Mouse (Mus musculus) CH12.LX (cell line): ENCODE data around the gene Atp6v0a4. TPM values are rescaled to one million over a fixed set of nuclear protein-coding genes. Genes with fewer than 3 reads are reported as not detected.

Source experiments
- DNase-seq: peaks from one replicate; pipeline ENCODE4 v3.0.0-alpha.2; 2013; ENCODE audit errors: extremely low read depth
- H3K27ac ChIP-seq: 2 replicates; pipeline ENCODE4 v1.5.1; 2012; ENCODE audit warnings: low read depth, mild to moderate bottlenecking, control low read depth, moderate library complexity; ENCODE audit not compliant: insufficient read depth
- H3K27me3 ChIP-seq: replicated peaks from 2 replicates; pipeline ENCODE3; 2012; ENCODE audit warnings: inconsistent platforms
- H3K36me3 ChIP-seq, 2 experiments: replicated peaks in 1 of 2; 2 replicates each; pipeline versions ENCODE3 to v1.6.1; 2012; ENCODE audit warnings: inconsistent platforms in 1 of 2, low read length in 1 of 2, mild to moderate bottlenecking in 1 of 2, mixed read lengths in 1 of 2, moderate library complexity in 1 of 2; ENCODE audit not compliant: control insufficient read depth in 1 of 2, insufficient read depth in 1 of 2
- H3K4me1 ChIP-seq, 2 experiments: 2 replicates each; pipeline ENCODE4 v1.6.1; 2012; ENCODE audit warnings: inconsistent platforms in 1 of 2, moderate library complexity in 1 of 2; ENCODE audit not compliant: insufficient read depth in 2 of 2, control insufficient read depth in 1 of 2
- H3K4me2 ChIP-seq: 2 replicates; pipeline ENCODE4 v1.6.1; 2012; ENCODE audit warnings: low read depth, mild to moderate bottlenecking, control low read depth; ENCODE audit not compliant: poor library complexity, insufficient read depth, severe bottlenecking
- H3K4me3 ChIP-seq, 3 experiments: fragments of 150-350 bp in 1 of 3; sonication (generic) in 1 of 3; replicated peaks in 1 of 3; 2 replicates each; pipeline versions ENCODE3 to v1.5.1; 2011 to 2012; ENCODE audit warnings: low read depth in 2 of 3, low read length in 2 of 3, mild to moderate bottlenecking in 2 of 3, moderate library complexity in 2 of 3, control low read depth in 1 of 3, improper control_type of control experiment in 1 of 3, inconsistent platforms in 1 of 3, mixed read lengths in 1 of 3; ENCODE audit not compliant: poor library complexity in 1 of 3
- H3K79me2 ChIP-seq: replicated peaks from 2 replicates; pipeline ENCODE4 v1.6.1; 2012; ENCODE audit warnings: mild to moderate bottlenecking, moderate library complexity; ENCODE audit not compliant: control insufficient read depth, poor library complexity, insufficient read depth, severe bottlenecking; ENCODE audit errors: extremely low read depth
- H3K9ac ChIP-seq: 2 replicates; pipeline ENCODE4 v1.6.1; 2012; ENCODE audit warnings: low read depth, mild to moderate bottlenecking, control low read depth, moderate library complexity; ENCODE audit not compliant: insufficient read depth
- H3K9me3 ChIP-seq: replicated peaks from 2 replicates; pipeline ENCODE3; 2012; ENCODE audit warnings: low read length, inconsistent platforms, mixed read lengths
- CTCF ChIP-seq, 2 experiments: IDR thresholded peaks in 1 of 2; conservative IDR thresholded peaks in 1 of 2; 2 replicates each; pipeline ENCODE4 v1.5.1; 2011 to 2012; ENCODE audit warnings: low read depth in 2 of 2, low read length in 2 of 2, improper control_type of control experiment in 1 of 2, inconsistent platforms in 1 of 2, mild to moderate bottlenecking in 1 of 2, moderate library complexity in 1 of 2
- E2F4 ChIP-seq: IDR thresholded peaks from 2 replicates; pipeline ENCODE4 v1.6.1; 2011; ENCODE audit warnings: low read depth, low read length, improper control_type of control experiment; ENCODE audit not compliant: insufficient replicate concordance
- GABPA ChIP-seq: IDR thresholded peaks from 2 replicates; pipeline ENCODE4 v1.6.1; 2012; ENCODE audit warnings: low read depth, low read length, improper control_type of control experiment, inconsistent platforms; ENCODE audit not compliant: insufficient replicate concordance
- HCFC1 ChIP-seq: IDR thresholded peaks from 2 replicates; pipeline ENCODE4 v1.6.1; 2012; ENCODE audit warnings: low read depth, mild to moderate bottlenecking, inconsistent platforms, low read length, improper control_type of control experiment
- JUN ChIP-seq: IDR thresholded peaks from 2 replicates; pipeline ENCODE4 v1.6.1; 2011; ENCODE audit warnings: low read depth, mild to moderate bottlenecking, low read length, improper control_type of control experiment, moderate library complexity; ENCODE audit not compliant: insufficient read depth
- JUND ChIP-seq: conservative IDR thresholded peaks from 2 replicates; pipeline ENCODE4 v1.6.1; 2011; ENCODE audit warnings: low read depth, low read length, improper control_type of control experiment
- KAT2A ChIP-seq: IDR thresholded peaks from 2 replicates; pipeline ENCODE4 v1.6.1; 2012; ENCODE audit warnings: low read length, improper control_type of control experiment, inconsistent platforms; ENCODE audit not compliant: insufficient replicate concordance
- MAFK ChIP-seq: IDR thresholded peaks from 2 replicates; pipeline ENCODE4 v1.6.1; 2011; ENCODE audit warnings: low read length, improper control_type of control experiment; ENCODE audit not compliant: insufficient replicate concordance
- MAX ChIP-seq: IDR thresholded peaks from 2 replicates; pipeline ENCODE4 v1.6.1; 2011; ENCODE audit warnings: low read length, improper control_type of control experiment
- MEF2A ChIP-seq: IDR thresholded peaks from 2 replicates; pipeline ENCODE4 v1.6.1; 2014; ENCODE audit warnings: low read depth, mild to moderate bottlenecking, inconsistent platforms, low read length, improper control_type of control experiment, borderline replicate concordance
- MXI1 ChIP-seq: IDR thresholded peaks from 2 replicates; pipeline ENCODE4 v1.6.1; 2011; ENCODE audit warnings: mild to moderate bottlenecking, low read depth, low read length, improper control_type of control experiment
- NELFE ChIP-seq: IDR thresholded peaks from 2 replicates; pipeline ENCODE4 v1.6.1; 2011; ENCODE audit warnings: low read depth, low read length, improper control_type of control experiment
- NRF1 ChIP-seq: IDR thresholded peaks from 2 replicates; pipeline ENCODE4 v1.6.1; 2014; ENCODE audit warnings: low read depth, mild to moderate bottlenecking, inconsistent platforms, low read length, improper control_type of control experiment, moderate library complexity
- PAX5 ChIP-seq: IDR thresholded peaks from 2 replicates; pipeline ENCODE4 v1.6.1; 2012; ENCODE audit warnings: low read length, inconsistent platforms, mixed read lengths
- POLR2A ChIP-seq: IDR thresholded peaks from 2 replicates; pipeline ENCODE4 v1.6.1; 2011; ENCODE audit warnings: low read depth, mild to moderate bottlenecking, improper control_type of control experiment, low read length
- RAD21 ChIP-seq: IDR thresholded peaks from 2 replicates; pipeline ENCODE4 v1.6.1; 2011; ENCODE audit warnings: low read depth, mild to moderate bottlenecking, low read length, improper control_type of control experiment, moderate library complexity
- SIN3A ChIP-seq: IDR thresholded peaks from 2 replicates; pipeline ENCODE4 v1.6.1; 2012; ENCODE audit warnings: low read length, improper control_type of control experiment, inconsistent platforms
- USF1 ChIP-seq: IDR thresholded peaks from 2 replicates; pipeline ENCODE4 v1.6.1; 2014; ENCODE audit warnings: low read depth, mild to moderate bottlenecking, inconsistent platforms, low read length, improper control_type of control experiment
- USF2 ChIP-seq: conservative IDR thresholded peaks from 2 replicates; pipeline ENCODE4 v1.6.1; 2011; ENCODE audit warnings: low read depth, low read length, improper control_type of control experiment
- ZMIZ1 ChIP-seq: IDR thresholded peaks from 2 replicates; pipeline ENCODE4 v1.6.1; 2012; ENCODE audit warnings: low read depth, mild to moderate bottlenecking, inconsistent platforms, low read length, improper control_type of control experiment
- dilution Hi-C: fragments of 300-500 bp; cut with MboI; formaldehyde crosslinking; loops from 2 replicates; pipeline ENCODE4 v1.14.3; 2020; ENCODE audit warnings: low sequenced_read_pairs; ENCODE audit not compliant: extremely low pct_unique_long_range_greater_than_20kb, extremely low pct_ligation_motif_present
- in situ Hi-C: fragments of 300-500 bp; cut with MboI; formaldehyde crosslinking; loops from 3 replicates; pipeline ENCODE4 v1.14.3; 2019; ENCODE audit warnings: low sequenced_read_pairs, low pct_ligation_motif_present, low pct_unique_long_range_greater_than_20kb, mixed read lengths
- polyA plus RNA-seq: library from polyadenylated mRNA; unstranded; fragments of >175 nt; gene quantifications from 2 replicates; pipeline ENCODE4 v1.2.1, GENCODE M21; 2012; ENCODE audit warnings: low read depth; ENCODE audit not compliant: insufficient read length
- total RNA-seq, 2 experiments: library from RNA; depleted of rRNA; stranded (reverse); fragments of 300-350 nt in 1 of 2; fragments of >200 nt in 1 of 2; gene quantifications; 2 replicates each; pipeline ENCODE4 v1.2.3; 2012 to 2014

Atp6v0a4 gene
- total and polyA plus RNA-seq, 3 experiments = not detected

DNA sequence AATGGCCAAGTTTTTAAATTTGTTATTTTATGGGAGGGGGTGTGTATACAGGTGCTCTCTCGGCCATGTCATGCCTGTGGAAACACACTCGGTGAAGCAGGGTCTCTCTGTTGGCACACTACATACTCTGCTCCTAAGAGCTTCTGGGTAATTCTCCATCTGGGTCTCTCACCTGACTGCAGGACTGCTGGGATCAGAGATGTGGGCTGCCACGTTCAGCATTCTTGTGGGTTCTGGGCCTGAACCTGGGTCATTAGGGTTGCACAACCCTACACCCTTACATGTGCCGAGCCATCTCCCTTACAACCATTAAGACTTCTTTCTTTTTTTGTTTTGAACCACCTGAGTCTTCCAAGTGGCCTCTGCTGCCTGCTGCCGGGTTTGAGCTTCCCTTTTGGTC, 2.5 kb downstream of the Atp6v0a4 start:
- TF ChIP-seq PAX5 = no peak
- no peak for TF ChIP-seq JUN
- no peak for TF ChIP-seq MAX
- TF ChIP-seq RAD21 = no peak
- no peak for TF ChIP-seq HCFC1
- TF ChIP-seq NRF1 = no peak
- no peak for TF ChIP-seq KAT2A
- TF ChIP-seq USF1 = no peak
- no peak for TF ChIP-seq MXI1
- TF ChIP-seq E2F4 = no peak
- no peak for TF ChIP-seq CTCF (conservative IDR thresholded peaks at IDR 0.05 in 1 of 2, IDR thresholded peaks at IDR 0.05 in 1 of 2; ENCODE audit: low read depth in 2 of 2, low read length in 2 of 2)
- TF ChIP-seq GABPA = no peak
- no peak for TF ChIP-seq POLR2A
- TF ChIP-seq NELFE = no peak
- no peak for TF ChIP-seq ZMIZ1
- in situ Hi-C loops = no loop called here
- Histone ChIP-seq H3K9ac (no peak overlapping the region), H3K36me3 (no peaks in the 10 kb centered on the region), H3K27me3 (no peaks in the 10 kb centered on the region), H3K79me2 (no peaks in the 10 kb centered on the region), H3K9me3 (no peaks in the 10 kb centered on the region), H3K4me1 (no peaks in the 10 kb centered on the region), H3K27ac (no peak overlapping the region), H3K4me2 (no peak overlapping the region), H3K4me3 (no peak overlapping the region)
- DNase-seq = no peak
- dilution Hi-C loops = no loop called here

DNA sequence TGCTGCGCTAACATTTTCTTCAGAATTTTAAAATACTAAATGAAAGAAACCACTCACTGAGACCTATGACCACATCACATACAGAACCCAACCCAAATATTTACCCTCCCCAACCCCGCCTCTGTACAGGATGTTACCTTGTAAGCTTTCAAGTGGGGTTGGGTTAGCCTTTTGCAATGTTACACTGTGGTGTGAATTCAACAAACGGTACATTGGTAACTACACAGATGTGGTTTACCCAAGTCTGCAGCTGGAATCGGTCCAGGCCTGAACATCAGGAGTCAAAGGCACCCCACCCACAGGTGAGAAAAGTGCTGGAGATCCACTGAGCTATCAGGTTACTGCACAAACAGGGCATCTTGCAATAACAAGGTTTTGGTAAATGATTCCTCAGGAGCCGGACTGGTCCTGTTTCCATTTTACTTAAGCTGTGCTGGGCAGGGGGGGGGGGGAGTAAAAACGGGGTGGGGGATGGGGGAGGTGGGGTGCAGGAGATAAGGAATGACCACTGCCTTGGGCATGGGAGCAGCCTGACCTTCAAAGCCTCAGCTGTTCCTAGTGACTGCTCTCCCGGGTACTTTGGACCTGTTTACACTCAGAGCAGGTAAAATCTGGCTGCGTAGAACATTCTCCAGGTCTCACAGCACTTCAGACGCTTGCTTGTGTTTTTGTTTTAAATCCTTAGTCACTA, 3.6 kb downstream of the Atp6v0a4 start:
- no peak for DNase-seq
- Histone ChIP-seq H3K9ac (no peak overlapping the region), H3K27me3 (no peaks in the 10 kb centered on the region), H3K27ac (no peak overlapping the region), H3K4me3 (no peak overlapping the region), H3K4me2 (no peak overlapping the region), H3K36me3 (no peaks in the 10 kb centered on the region), H3K4me1 (no peaks in the 10 kb centered on the region), H3K79me2 (no peaks in the 10 kb centered on the region), H3K9me3 (no peaks in the 10 kb centered on the region)
- TF ChIP-seq JUN = no peak
- TF ChIP-seq MEF2A = no peak
- no peak for TF ChIP-seq USF2
- TF ChIP-seq SIN3A = no peak
- TF ChIP-seq MAFK = no peak
- TF ChIP-seq NRF1 = no peak
- TF ChIP-seq JUND = no peak
- in situ Hi-C loops = no loop called here
- dilution Hi-C loops = no loop called here
